Mouse (Mus musculus): ENCODE results near the gene Ect2l.

DNA sequence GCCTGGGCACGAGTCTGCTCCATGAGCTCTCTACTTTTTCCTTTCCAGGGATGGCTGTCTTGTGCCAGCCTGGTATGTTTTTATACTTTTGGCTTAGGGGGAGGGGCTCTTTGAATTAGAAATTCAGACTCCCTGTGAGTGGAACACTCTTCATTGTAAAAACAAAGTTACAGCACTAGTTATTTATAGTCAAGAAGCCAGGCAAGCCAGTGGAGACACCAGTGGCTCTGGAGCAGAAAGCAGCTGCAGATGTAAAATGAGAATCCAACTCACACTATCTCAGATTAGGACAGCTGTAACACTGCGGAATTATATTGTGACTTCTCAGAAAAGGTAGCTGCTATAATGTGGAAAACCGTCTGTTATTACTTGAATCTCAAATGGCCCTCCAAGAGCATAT is 63.5 kb downstream of the Ect2l start:
- no peak for TF ChIP-seq CTCF (IDR thresholded peaks at IDR 0.05; ENCODE audit: low read depth)
- TF ChIP-seq EP300 (optimal IDR thresholded peaks at IDR 0.05): no peak
